Mouse (Mus musculus) lung, adult 2 months (tissue): Measurements from ENCODE around the gene Olfr535.

Experiments
- CTCF ChIP-seq: fragments of 200-500 bp; IDR thresholded peaks from 2 replicates; pipeline ENCODE4 v1.5.1; 2011; ENCODE audit warnings: mild to moderate bottlenecking, low read length, control low read depth; ENCODE audit not compliant: insufficient read depth
- POLR2A ChIP-seq: fragments of 200-500 bp; IDR thresholded peaks from 2 replicates; pipeline ENCODE4 v1.6.1; 2011; ENCODE audit warnings: low read depth, mild to moderate bottlenecking, control low read depth, low read length, borderline replicate concordance; ENCODE audit errors: extremely low read depth

GRCm38 (mm10) chr7:140483916-140484315, at the start of gene Olfr535:
- no peak for TF ChIP-seq CTCF
- TF ChIP-seq POLR2A = no peak
